Mouse (Mus musculus) limb, embryonic 13.5 days (tissue): ENCODE results near the gene Kdm8. TPM values are rescaled to one million over a fixed set of nuclear protein-coding genes. Genes with fewer than 3 reads are reported as not detected.

Experiments used
- ATAC-seq: fragments of 200-750 bp; cut with Nextera tagmentation; 2 replicates; pipeline ENCODE4 v1.8.0; 2017; ENCODE audit warnings: low read depth, moderate number of reproducible peaks, moderate TSS enrichment; ENCODE audit not compliant: low FRiP score
- H3K27ac ChIP-seq: fragments of 300-500 bp; sonication (generic); 2 replicates; pipeline ENCODE4 v1.5.1; 2015; ENCODE audit warnings: inconsistent platforms, mild to moderate bottlenecking, moderate library complexity
- H3K27me3 ChIP-seq: fragments of 300-500 bp; sonication (generic); 2 replicates; pipeline ENCODE4 v1.6.1; 2015; ENCODE audit warnings: mild to moderate bottlenecking, inconsistent platforms
- H3K36me3 ChIP-seq: fragments of 300-500 bp; sonication (generic); 2 replicates; pipeline ENCODE4 v1.6.1; 2015; ENCODE audit warnings: inconsistent platforms, mild to moderate bottlenecking, moderate library complexity
- H3K4me1 ChIP-seq: fragments of 300-500 bp; sonication (generic); 2 replicates; pipeline ENCODE4 v1.6.1; 2015; ENCODE audit warnings: inconsistent platforms
- H3K4me2 ChIP-seq: fragments of 300-500 bp; sonication (generic); replicated peaks from 2 replicates; pipeline ENCODE4 v1.6.1; 2015; ENCODE audit warnings: inconsistent platforms, mild to moderate bottlenecking, moderate library complexity
- H3K4me3 ChIP-seq: fragments of 300-500 bp; sonication (generic); 2 replicates; pipeline ENCODE4 v1.5.1; 2015; ENCODE audit warnings: moderate library complexity, mild to moderate bottlenecking, inconsistent platforms
- H3K9ac ChIP-seq: fragments of 300-500 bp; sonication (generic); 2 replicates; pipeline ENCODE4 v1.6.1; 2015; ENCODE audit warnings: mild to moderate bottlenecking, inconsistent platforms
- H3K9me3 ChIP-seq: fragments of 300-500 bp; sonication (generic); 2 replicates; pipeline ENCODE4 v1.6.1; 2016; ENCODE audit warnings: inconsistent platforms
- WGBS: fragments of 180-500 bp; shearing (Covaris S2); methylation state at CpG from one replicate; pipeline ENCODE4 v1.1.7; 2015; 5-methylcytosine and 5-hydroxymethylcytosine counted together
- polyA plus RNA-seq: library from polyadenylated mRNA; unstranded; fragments of >200 nt; fragmentation: Nextera tagmentation; extraction: Ambion mirVana; gene quantifications from 2 replicates; pipeline ENCODE4 v1.2.1, GENCODE M21; 2015

The Kdm8 gene
- polyA plus RNA-seq, 1 experiment from 2014 or later = 11.1 TPM

DNA sequence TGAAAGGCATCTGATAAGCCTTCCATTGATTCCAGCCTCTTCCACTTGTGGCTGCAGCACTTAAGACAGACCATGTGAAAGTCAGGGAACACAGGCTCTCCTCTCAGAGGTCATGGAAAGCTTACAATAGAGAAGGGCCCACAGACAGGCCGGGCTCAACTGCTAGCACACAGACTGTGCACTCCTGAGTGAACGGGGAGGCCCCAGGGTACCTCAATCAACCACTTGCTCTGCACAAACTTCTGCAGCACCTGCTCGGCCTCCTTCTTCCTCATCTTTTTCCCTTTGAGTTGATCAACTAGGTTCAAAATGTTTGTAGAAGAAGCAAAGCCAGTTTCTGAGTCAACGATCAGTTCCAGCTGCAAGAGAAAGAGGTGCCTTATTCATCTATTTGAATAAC, 26.4 kb downstream of the Kdm8 start:
- Histone ChIP-seq H3K9ac (no peak overlapping the region), H3K36me3 (peaks cover 48% of the 10 kb centered on the region)
- WGBS = 93% methylated on average over 4 of the region's 4 CpGs

DNA sequence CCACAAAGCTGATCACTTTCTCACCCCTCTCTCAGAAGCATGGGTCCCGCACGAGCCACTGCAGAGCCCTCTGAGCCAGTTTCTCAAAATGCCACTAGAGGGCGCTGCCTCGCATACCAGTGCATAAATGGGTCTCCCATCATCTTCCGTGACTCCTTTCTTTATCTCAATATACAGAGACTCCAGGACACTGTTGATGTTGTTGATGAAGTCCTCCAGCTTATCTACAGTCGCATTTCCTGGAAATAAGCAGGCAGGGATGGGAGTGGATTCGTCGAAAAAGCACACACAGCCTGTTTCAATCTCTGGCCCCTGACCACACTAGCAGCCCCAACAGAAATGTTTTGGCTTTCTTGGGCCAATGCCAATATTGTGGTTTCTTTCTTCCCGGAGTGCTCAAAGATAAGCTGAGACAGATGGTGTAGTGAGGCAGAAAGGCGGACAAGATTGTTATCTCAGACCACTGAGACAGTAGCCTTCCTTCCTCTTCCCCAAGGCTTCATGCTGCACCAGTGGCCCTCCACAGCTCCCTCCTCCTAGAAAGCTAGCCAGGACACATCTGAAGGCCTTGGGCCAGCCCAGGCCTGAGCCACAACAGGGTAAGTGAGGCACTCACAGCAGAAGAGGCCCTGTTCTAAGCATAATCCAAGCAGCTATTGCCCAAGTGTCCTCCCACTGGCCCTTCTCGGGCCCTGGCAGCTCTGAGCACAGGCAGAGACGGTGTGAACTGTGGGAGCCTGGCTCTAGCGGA, 27.7 kb downstream of the Kdm8 start:
- 29% methylated on average over 13 of the region's 13 CpGs for WGBS
- Histone ChIP-seq H3K9me3 (no peaks in the 10 kb centered on the region), H3K27me3 (no peaks in the 10 kb centered on the region), H3K4me3 (no peak overlapping the region), H3K4me2 (no peak overlapping the region; the same call in 1 of the 2 replicates), H3K36me3 (peaks cover 36% of the 10 kb centered on the region), H3K9ac (0 out of 2 replicates have a peak overlapping the region, but pooled peaks have one; percentile 35), H3K4me1 (peaks cover 40% of the 10 kb centered on the region), H3K27ac (peak overlapping the region; percentile 84)
- ATAC-seq = peak; percentile 70

More for the DNA sequence above, 26.4 kb downstream of the Kdm8 start:
- no peak for ATAC-seq
- no peak overlapping the region for H3K27ac ChIP-seq
- no peak overlapping the region for H3K4me3 ChIP-seq
- no peaks in the 10 kb centered on the region for H3K27me3 ChIP-seq
- H3K9me3 ChIP-seq = no peaks in the 10 kb centered on the region
- H3K4me2 ChIP-seq = no peak overlapping the region
- peaks cover 27% of the 10 kb centered on the region for H3K4me1 ChIP-seq

DNA sequence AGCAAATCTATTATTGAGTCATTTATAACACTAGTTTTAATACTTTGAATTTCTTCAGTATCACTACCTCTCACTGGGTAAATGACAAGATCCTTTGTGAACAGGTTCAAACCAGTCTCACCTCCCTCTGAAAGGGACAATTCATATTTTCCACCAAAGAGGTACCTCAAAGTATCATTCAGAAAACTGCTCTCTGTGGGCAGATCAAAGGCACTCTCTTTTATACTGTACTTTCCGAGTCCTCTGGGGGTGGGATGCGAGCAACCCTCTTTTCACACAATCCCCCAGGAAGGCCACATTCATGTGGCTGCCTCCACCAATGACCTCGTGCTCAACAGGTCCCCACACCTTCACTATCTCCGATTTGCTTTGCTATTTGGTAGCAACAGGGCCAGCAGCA, 30.1 kb downstream of the Kdm8 start:
- no peak overlapping the region for H3K4me3 ChIP-seq
- 69% methylated on average over 4 of the region's 4 CpGs for WGBS
- H3K36me3 ChIP-seq = peaks cover 25% of the 10 kb centered on the region
- H3K27me3 ChIP-seq = no peaks in the 10 kb centered on the region
- H3K9ac ChIP-seq = no peak overlapping the region
- ATAC-seq = no peak
- H3K4me2 ChIP-seq = no peak overlapping the region
- H3K9me3 ChIP-seq = no peaks in the 10 kb centered on the region
- H3K27ac ChIP-seq = no peak overlapping the region
- peaks cover 42% of the 10 kb centered on the region for H3K4me1 ChIP-seq

DNA sequence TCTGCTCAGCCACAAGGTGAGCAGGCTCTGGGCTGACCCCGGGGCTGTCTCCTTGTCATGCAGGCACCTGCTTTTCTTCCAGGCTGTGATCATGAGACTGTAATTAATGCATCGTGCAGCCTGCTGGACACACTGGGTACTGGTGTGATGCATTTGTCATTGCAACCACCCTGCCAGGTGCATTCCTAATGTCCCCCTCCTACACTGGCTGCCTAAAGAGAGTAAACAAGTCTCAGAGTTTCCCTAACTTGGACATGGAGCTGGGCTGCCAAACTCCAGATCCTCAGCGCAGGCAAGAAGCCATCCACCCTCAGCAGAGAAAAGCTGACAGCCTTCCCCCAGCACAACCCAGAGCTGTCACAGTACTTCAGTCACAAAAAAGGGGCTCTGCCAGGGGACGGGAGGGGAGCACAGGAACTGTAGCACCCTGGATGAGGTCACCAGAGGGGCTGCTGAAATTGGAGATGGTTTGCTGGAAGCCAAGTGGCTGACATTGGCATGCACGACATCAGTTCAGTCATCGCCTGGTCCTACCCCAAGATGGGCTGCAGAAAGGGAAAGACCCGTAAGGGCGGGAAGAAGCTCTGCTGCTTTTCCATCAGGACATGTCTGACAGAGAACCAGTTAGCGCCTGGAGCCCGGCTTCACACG, 31.2 kb downstream of the Kdm8 start:
- 55% methylated on average over 11 of the region's 11 CpGs for WGBS
- Histone ChIP-seq H3K4me2 (no peak overlapping the region), H3K9me3 (no peaks in the 10 kb centered on the region), H3K27me3 (no peaks in the 10 kb centered on the region), H3K4me1 (peaks cover 42% of the 10 kb centered on the region), H3K9ac (no peak overlapping the region), H3K36me3 (peaks cover 24% of the 10 kb centered on the region), H3K27ac (no peak overlapping the region; the same call in 1 of the 2 replicates), H3K4me3 (no peak overlapping the region)
- ATAC-seq = no peak

DNA sequence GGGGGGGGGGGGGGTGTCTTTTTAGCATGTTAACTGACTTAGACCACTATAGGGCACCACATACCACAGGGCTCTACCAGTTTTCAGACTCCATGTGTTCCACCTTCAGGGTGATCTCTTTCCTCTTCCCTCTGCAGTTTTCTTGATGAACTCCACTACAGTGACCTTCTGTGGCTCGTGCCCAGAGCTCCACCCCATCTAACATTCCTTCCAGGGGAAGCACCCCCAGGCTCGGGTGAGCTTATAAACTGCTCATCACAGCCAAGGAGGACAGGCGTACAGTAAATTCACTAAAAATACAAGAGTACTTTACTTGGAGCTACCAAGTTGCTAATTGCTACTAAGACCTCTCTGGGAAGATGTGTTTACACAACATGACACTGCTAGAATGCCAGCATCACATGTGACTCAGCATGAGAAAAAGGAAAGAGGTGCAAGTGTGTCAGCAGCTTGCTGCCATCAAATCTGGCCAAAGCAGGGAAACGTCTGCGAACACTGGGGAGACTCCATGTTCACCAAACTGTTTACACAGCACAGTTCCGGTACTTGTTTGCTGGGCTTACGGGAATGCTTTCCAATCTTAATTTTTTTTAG, 34.0 kb downstream of the Kdm8 start:
- H3K36me3 ChIP-seq = peaks cover 37% of the 10 kb centered on the region
- no peaks in the 10 kb centered on the region for H3K9me3 ChIP-seq
- no peaks in the 10 kb centered on the region for H3K27me3 ChIP-seq
- WGBS = 86% methylated on average over 7 of the region's 7 CpGs
- no peak overlapping the region for H3K9ac ChIP-seq
- peaks cover 28% of the 10 kb centered on the region for H3K4me1 ChIP-seq
- no peak overlapping the region for H3K27ac ChIP-seq
- H3K4me3 ChIP-seq = no peak overlapping the region
- H3K4me2 ChIP-seq = no peak overlapping the region
- no peak for ATAC-seq

DNA sequence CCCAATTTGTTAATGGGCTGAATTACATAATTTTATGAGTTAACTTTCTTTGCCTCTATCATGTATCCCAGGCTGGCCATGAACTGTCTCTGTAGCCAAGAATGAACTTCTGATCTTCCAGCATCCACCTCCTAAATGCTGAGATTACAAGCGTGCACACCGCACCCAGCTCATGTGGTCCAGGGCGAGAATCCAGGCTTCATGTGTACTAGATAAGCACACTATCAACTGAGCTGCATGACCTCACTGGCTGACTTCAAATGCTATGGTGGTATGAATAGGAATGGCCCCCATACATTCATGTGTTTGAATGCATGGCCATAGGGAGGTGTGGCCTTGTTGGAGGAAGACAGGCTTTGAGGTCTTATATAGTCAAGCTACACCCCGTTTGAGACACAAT, 36.0 kb downstream of the Kdm8 start:
- Histone ChIP-seq H3K4me2 (no peak overlapping the region), H3K9ac (no peak overlapping the region), H3K4me3 (no peak overlapping the region), H3K27ac (no peak overlapping the region), H3K9me3 (no peaks in the 10 kb centered on the region), H3K27me3 (no peaks in the 10 kb centered on the region), H3K4me1 (peaks cover 19% of the 10 kb centered on the region), H3K36me3 (peaks cover 58% of the 10 kb centered on the region)
- 94% methylated on average over 4 of the region's 4 CpGs for WGBS
- ATAC-seq = no peak

DNA sequence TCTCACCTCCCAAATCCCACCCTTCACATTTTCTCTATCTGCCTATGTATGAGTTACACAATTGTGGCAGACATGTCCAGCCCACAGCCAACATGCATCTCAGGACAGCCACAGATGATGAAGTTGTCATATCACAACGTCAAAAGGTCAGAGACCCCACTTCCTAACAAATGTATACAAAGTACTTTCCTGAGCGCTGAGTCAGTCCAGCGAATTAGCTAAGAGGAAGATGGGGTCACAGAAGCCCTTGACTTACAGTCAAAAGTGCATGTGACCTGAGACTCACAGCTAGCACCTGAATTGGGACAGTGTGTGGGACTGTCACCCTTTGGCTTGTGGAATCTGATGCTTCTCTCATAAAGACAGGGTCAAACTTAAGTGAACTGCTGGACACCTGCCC, 37.9 kb downstream of the Kdm8 start:
- no peaks in the 10 kb centered on the region for H3K9me3 ChIP-seq
- no peak for ATAC-seq
- H3K27ac ChIP-seq = no peak overlapping the region
- H3K9ac ChIP-seq = peak overlapping the region; percentile 19; the same call in 1 of the 2 replicates
- no peaks in the 10 kb centered on the region for H3K27me3 ChIP-seq
- WGBS = 89% methylated on average over 3 of the region's 3 CpGs
- H3K4me1 ChIP-seq = peaks cover under 1% of the 10 kb centered on the region; the same call in 1 of the 2 replicates
- H3K36me3 ChIP-seq = peaks cover 67% of the 10 kb centered on the region
- no peak overlapping the region for H3K4me2 ChIP-seq
- no peak overlapping the region for H3K4me3 ChIP-seq

DNA sequence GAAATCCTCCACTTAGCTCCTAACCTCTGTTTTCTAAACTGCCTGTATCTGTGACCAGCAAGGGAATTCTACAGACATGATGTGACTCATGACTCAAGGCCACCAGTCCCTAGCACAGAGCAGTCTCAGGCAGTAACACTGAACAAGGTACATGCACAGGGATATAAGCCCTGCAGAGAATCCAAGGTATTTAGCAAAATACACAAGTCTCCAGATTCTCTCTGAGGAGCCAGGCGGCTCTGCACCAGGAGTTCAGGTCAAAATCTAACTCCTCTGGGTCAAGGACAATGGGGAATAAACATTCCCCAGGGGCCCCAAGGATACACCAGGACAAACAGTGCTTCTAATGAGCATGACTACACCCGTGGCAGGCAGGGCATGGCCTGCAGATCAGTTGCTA, 38.4 kb downstream of the Kdm8 start:
- Histone ChIP-seq H3K9me3 (no peaks in the 10 kb centered on the region), H3K4me1 (no peaks in the 10 kb centered on the region), H3K4me3 (no peak overlapping the region), H3K36me3 (peaks cover 61% of the 10 kb centered on the region), H3K4me2 (no peak overlapping the region), H3K27me3 (no peaks in the 10 kb centered on the region), H3K9ac (no peak overlapping the region), H3K27ac (no peak overlapping the region)
- ATAC-seq = no peak
- WGBS = 73% methylated on average over 2 of the region's 2 CpGs

DNA sequence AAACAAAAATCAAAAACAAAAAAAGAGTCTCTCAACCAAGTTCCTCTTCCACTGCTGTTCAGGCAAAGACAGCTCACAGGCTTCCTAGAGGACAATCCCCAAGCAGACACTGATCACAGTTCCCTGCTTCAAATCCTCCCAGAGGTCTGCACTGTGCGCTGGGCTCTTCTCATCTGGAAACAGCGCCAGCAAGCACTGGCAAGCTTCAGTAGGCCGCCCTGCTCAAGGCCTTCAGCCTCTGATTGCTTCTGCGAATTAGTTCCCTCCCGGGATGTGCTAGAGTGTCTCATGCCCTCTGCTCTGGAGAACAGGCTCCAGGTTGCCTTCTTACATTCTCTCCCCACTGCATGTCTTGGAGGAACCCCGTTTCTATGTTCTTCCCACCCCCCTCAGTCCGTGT, 40.3 kb downstream of the Kdm8 start:
- no peaks in the 10 kb centered on the region for H3K27me3 ChIP-seq
- no peaks in the 10 kb centered on the region for H3K4me1 ChIP-seq
- H3K4me2 ChIP-seq = no peak overlapping the region
- ATAC-seq = no peak
- no peak overlapping the region for H3K9ac ChIP-seq
- H3K36me3 ChIP-seq = peaks cover 54% of the 10 kb centered on the region
- 89% methylated on average over 7 of the region's 7 CpGs for WGBS
- no peak overlapping the region for H3K4me3 ChIP-seq
- no peak overlapping the region for H3K27ac ChIP-seq
- H3K9me3 ChIP-seq = no peaks in the 10 kb centered on the region

DNA sequence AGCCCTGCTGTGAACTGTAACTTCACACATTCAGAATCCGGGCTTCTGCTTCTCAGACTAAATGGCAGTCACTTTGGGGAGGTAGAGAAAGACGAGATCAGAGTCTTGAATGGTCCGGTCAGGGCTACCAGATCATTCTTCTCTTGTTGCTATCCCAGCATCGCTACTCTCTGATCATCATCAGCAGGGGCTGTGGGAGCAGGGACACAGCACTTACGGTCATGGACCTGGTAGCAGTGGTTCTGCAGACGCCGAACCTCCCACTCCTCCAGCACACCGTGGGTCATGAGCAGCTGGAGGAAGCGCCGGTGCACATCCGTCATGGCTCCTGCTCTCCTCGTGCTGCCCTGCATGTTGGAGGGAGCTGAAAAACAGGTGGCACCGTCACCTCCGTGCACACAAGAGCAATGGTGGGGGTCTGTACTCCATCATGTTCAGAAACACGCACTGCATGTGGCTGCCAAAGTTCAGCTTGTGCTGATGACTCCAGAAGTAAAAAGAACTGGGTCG, 41.7 kb downstream of the Kdm8 start:
- Histone ChIP-seq H3K9ac (no peak overlapping the region), H3K4me3 (no peak overlapping the region), H3K27me3 (no peaks in the 10 kb centered on the region), H3K36me3 (peaks cover 47% of the 10 kb centered on the region), H3K27ac (no peak overlapping the region), H3K4me1 (peaks cover 7% of the 10 kb centered on the region), H3K9me3 (no peaks in the 10 kb centered on the region), H3K4me2 (no peak overlapping the region)
- WGBS = 92% methylated on average over 16 of the region's 16 CpGs
- ATAC-seq = no peak

DNA sequence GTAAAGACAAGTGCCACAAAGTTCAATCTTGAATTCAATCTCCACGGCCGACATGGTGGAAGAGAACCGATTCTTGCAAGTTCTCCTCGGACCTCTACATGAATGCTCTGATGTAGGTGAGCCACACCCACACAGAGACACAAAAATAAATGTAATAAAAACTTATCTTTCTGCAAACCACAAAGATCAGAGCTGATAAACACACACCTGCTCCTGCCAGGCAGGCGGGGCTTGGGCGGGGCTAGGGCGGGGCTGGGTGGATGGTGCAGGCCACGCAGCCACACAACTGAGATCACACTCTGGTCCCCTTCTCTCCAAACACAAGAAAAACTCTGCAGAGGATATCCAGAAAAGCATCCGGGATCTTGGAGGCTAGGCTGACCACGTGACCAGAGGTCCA, 42.6 kb downstream of the Kdm8 start:
- no peak overlapping the region for H3K27ac ChIP-seq
- peaks cover 40% of the 10 kb centered on the region for H3K36me3 ChIP-seq
- WGBS = 93% methylated on average over 10 of the region's 10 CpGs
- no peak overlapping the region for H3K9ac ChIP-seq
- H3K4me1 ChIP-seq = peaks cover 13% of the 10 kb centered on the region
- H3K9me3 ChIP-seq = no peaks in the 10 kb centered on the region
- H3K4me3 ChIP-seq = no peak overlapping the region
- no peaks in the 10 kb centered on the region for H3K27me3 ChIP-seq
- H3K4me2 ChIP-seq = no peak overlapping the region
- no peak for ATAC-seq

DNA sequence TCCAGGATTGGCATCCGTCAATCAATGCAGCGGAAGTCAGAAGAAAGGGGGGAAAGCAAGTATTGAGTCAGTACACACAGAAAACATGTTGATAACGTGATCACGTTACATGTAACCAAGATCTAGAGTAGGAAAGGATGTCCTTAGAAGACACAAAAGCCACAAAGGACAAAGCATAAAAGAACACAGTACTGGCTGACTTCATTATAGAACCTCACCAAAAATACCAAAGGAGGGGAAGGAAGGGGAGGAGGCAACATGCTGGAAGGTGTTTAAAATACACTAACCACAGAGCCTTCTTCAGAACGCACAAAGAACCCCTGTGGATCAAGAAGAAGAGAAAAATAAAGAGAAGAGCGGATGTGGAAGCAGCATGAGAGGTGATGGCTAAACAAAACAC, 44.2 kb downstream of the Kdm8 start:
- Histone ChIP-seq H3K9ac (no peak overlapping the region), H3K9me3 (no peaks in the 10 kb centered on the region), H3K4me3 (no peak overlapping the region), H3K27ac (no peak overlapping the region), H3K4me1 (peaks cover 18% of the 10 kb centered on the region), H3K4me2 (no peak overlapping the region), H3K36me3 (peaks cover 28% of the 10 kb centered on the region), H3K27me3 (no peaks in the 10 kb centered on the region)
- WGBS = 93% methylated on average over 6 of the region's 6 CpGs
- no peak for ATAC-seq
